14 mouse cellular contexts compared by ENCODE assay signal in genomic region chr5:20906191-20906590, GRCm38 (mm10).
"Had no signal": no experiment of that assay in that cellular context is flagged by ENCODE, and none has a peak within 500 bp of the region (broad histone marks: within the 10 kb centered on the region; RNA-seq: fewer than 3 reads in every experiment).

No protein-coding gene starts in this region.

- H3K27me3 ChIP-seq: limb, embryonic 15.5 days; lung, embryonic 15.5 days; midbrain, embryonic 13.5 days; stomach, embryonic 15.5 days had no signal

- H3K9ac ChIP-seq: limb, embryonic 15.5 days; lung, embryonic 15.5 days; midbrain, embryonic 13.5 days; stomach, embryonic 15.5 days had no signal

- ATAC-seq: intestine, embryonic 16.5 days; midbrain, embryonic 13.5 days had no signal

- H3K27ac ChIP-seq: kidney, postnatal 0 days; limb, embryonic 15.5 days; lung, embryonic 15.5 days; macrophage; midbrain, embryonic 13.5 days; stomach, embryonic 15.5 days had no signal

- H3K4me1 ChIP-seq: limb, embryonic 15.5 days; lung, embryonic 15.5 days; midbrain, embryonic 13.5 days; stomach, embryonic 15.5 days had no signal

- H3K9me3 ChIP-seq: limb, embryonic 15.5 days; lung, embryonic 15.5 days; midbrain, embryonic 13.5 days; stomach, embryonic 15.5 days had no signal

- H3K4me3 ChIP-seq: limb, embryonic 15.5 days; lung, embryonic 15.5 days; midbrain, embryonic 13.5 days; stomach, embryonic 15.5 days had no signal

- DNase-seq: kidney, adult 9 months; layer of hippocampus, adult 9-11 months; layer of hippocampus, postnatal 36 days; lung, postnatal 14 days; right cerebral cortex, postnatal 14 days; thymus, adult 2 months; thymus, postnatal 4 days had no signal

- H3K4me2 ChIP-seq: limb, embryonic 15.5 days; lung, embryonic 15.5 days; midbrain, embryonic 13.5 days; stomach, embryonic 15.5 days had no signal
